Mouse (Mus musculus) small intestine, adult 2 months (tissue): ENCODE data around the gene Znrf3.

Experiments used
- CTCF ChIP-seq: fragments of 200-500 bp; IDR thresholded peaks from 2 replicates; pipeline ENCODE4 v1.5.1; 2012; ENCODE audit warnings: low read depth, mild to moderate bottlenecking, control low read depth, inconsistent platforms, low read length, moderate library complexity, mixed read lengths; ENCODE audit not compliant: insufficient replicate concordance, insufficient read length; ENCODE audit errors: extremely low read depth
- POLR2A ChIP-seq: fragments of 200-500 bp; IDR thresholded peaks from 2 replicates; pipeline ENCODE4 v1.6.1; 2012; ENCODE audit warnings: low read depth, mild to moderate bottlenecking, control low read depth, inconsistent platforms, low read length, moderate library complexity

- TF ChIP-seq CTCF = no peak
- TF ChIP-seq POLR2A = no peak
Observed at GRCm38 (mm10) chr11:5343748-5344147, 100.9 kb downstream of the Znrf3 start.
